Mouse (Mus musculus) G1E (cell line): ENCODE measurements around the gene Ttc28. TPM values are rescaled to one million over a fixed set of nuclear protein-coding genes. Genes with fewer than 3 reads are reported as not detected.

Source experiments
- ATAC-seq: 2 replicates; pipeline ENCODE4 v1.8.0; 2016; ENCODE audit warnings: mild to moderate bottlenecking; ENCODE audit not compliant: insufficient number of reproducible peaks, poor library complexity, low FRiP score, severe bottlenecking; ENCODE audit errors: extremely low read depth
- DNase-seq: peaks from one replicate; pipeline ENCODE4 v3.0.0; 2012; ENCODE audit warnings: low spot score
- H3K27me3 ChIP-seq: 2 replicates; pipeline ENCODE4 v1.6.1; 2012; ENCODE audit warnings: mild to moderate bottlenecking, low read length, inconsistent platforms; ENCODE audit not compliant: insufficient read depth
- H3K36me3 ChIP-seq: replicated peaks from 2 replicates; pipeline ENCODE3; 2012; ENCODE audit warnings: mild to moderate bottlenecking, inconsistent platforms
- H3K4me1 ChIP-seq: 2 replicates; pipeline ENCODE4 v1.6.1; 2012; ENCODE audit warnings: low read depth, low read length, inconsistent platforms, mixed read lengths; ENCODE audit not compliant: insufficient read depth
- H3K4me3 ChIP-seq: 2 replicates; pipeline ENCODE4 v1.5.1; 2012; ENCODE audit warnings: low read depth, mild to moderate bottlenecking, inconsistent platforms, low read length, moderate library complexity, mixed read lengths
- H3K9me3 ChIP-seq: replicated peaks from 2 replicates; pipeline ENCODE4 v1.6.1; 2012; ENCODE audit warnings: inconsistent platforms
- CTCF ChIP-seq: IDR thresholded peaks from 2 replicates; pipeline ENCODE4 v1.5.1; 2012; ENCODE audit warnings: low read depth, low read length, inconsistent platforms, mixed read lengths
- GATA1 ChIP-seq: IDR thresholded peaks from 2 replicates; pipeline ENCODE4 v1.6.1; 2012; ENCODE audit warnings: borderline replicate concordance, low read length, inconsistent platforms, mixed read lengths
- GATA2 ChIP-seq: IDR thresholded peaks from 2 replicates; pipeline ENCODE4 v1.6.1; 2012; ENCODE audit warnings: low read depth, low read length, inconsistent platforms, borderline replicate concordance
- POLR2AphosphoS5 ChIP-seq: IDR thresholded peaks from 2 replicates; pipeline ENCODE4 v1.6.1; 2012; ENCODE audit warnings: low read depth, low read length, inconsistent platforms; ENCODE audit not compliant: insufficient replicate concordance
- TAL1 ChIP-seq: conservative IDR thresholded peaks from 2 replicates; pipeline ENCODE4 v1.6.1; 2012; ENCODE audit warnings: low read depth, low read length, inconsistent platforms, mixed read lengths
- polyA plus RNA-seq: library from polyadenylated mRNA; stranded (reverse); fragments of >175 nt; gene quantifications from 2 replicates; pipeline ENCODE4 v1.2.3, GENCODE M21; 2012
- total RNA-seq, 2 experiments: library from RNA; stranded (forward) in 1 of 2; stranded (reverse) in 1 of 2; fragments of 200-1000 nt in 1 of 2; fragments of >200 nt in 1 of 2; fragmentation: Nextera tagmentation in 1 of 2; gene quantifications; 2 replicates each; pipeline ENCODE4 v1.2.3; 2014 to 2017

The Ttc28 gene
- total and polyA plus RNA-seq, 3 experiments: 0.28 to 2.0 (median 0.55) TPM

- Histone ChIP-seq H3K36me3 (peaks cover 2% of the 10 kb centered on the region), H3K4me3 (no peak overlapping the region), H3K4me1 (peaks cover 21% of the 10 kb centered on the region), H3K27me3 (peaks cover 8% of the 10 kb centered on the region; the same call in 1 of the 2 replicates), H3K9me3 (no peaks in the 10 kb centered on the region)
- no peak for DNase-seq
- no peak for ATAC-seq
- TF ChIP-seq GATA2 (no peak), CTCF (no peak), GATA1 (no peak), TAL1 (no peak), POLR2AphosphoS5 (no peak)
Observed at GRCm38 (mm10) chr5:111327420-111327819, 447.8 kb downstream of the Ttc28 start.

GRCm38 (mm10) chr5:111329782-111330416, 450.3 kb downstream of the Ttc28 start:
- peak; percentile 10 for DNase-seq
- Histone ChIP-seq H3K27me3 (no peaks in the 10 kb centered on the region), H3K4me1 (peaks cover 41% of the 10 kb centered on the region), H3K4me3 (peak overlapping the region; percentile 93), H3K36me3 (peaks cover 25% of the 10 kb centered on the region), H3K9me3 (no peaks in the 10 kb centered on the region)
- 0 out of 2 replicates have a peak, but pooled peaks have one; percentile 38 for TF ChIP-seq POLR2AphosphoS5
- TF ChIP-seq CTCF: no peak
- TF ChIP-seq GATA1: no peak
- no peak for ATAC-seq

- TF ChIP-seq TAL1: no peak
- no peak for TF ChIP-seq POLR2AphosphoS5
- TF ChIP-seq GATA2: no peak
- no peak for TF ChIP-seq CTCF
- no peak for TF ChIP-seq GATA1
- H3K9me3 ChIP-seq: no peaks in the 10 kb centered on the region
- H3K4me1 ChIP-seq: peaks cover 43% of the 10 kb centered on the region
- DNase-seq (peak; percentile 99), ATAC-seq (peak; percentile 89)
- peaks cover 31% of the 10 kb centered on the region for H3K36me3 ChIP-seq
- peak within 1 kb of the TSS; percentile 93 for H3K4me3 ChIP-seq
- H3K27me3 ChIP-seq: no peaks in the 10 kb centered on the region
Observed at GRCm38 (mm10) chr5:111330417-111331098, 451.0 kb downstream of the Ttc28 start, which contains the start of gene Pitpnb. Pitpnb (plus strand) TSS chr5:111330763.

GRCm38 (mm10) chr5:111331099-111331435, 451.5 kb downstream of the Ttc28 start:
- ATAC-seq (no peak), DNase-seq (no peak)
- Histone ChIP-seq H3K27me3 (no peaks in the 10 kb centered on the region), H3K4me1 (peaks cover 48% of the 10 kb centered on the region), H3K9me3 (no peaks in the 10 kb centered on the region), H3K4me3 (peak overlapping the region; percentile 93), H3K36me3 (peaks cover 36% of the 10 kb centered on the region)
- TF ChIP-seq GATA2 (no peak), CTCF (no peak), GATA1 (no peak), POLR2AphosphoS5 (no peak), TAL1 (no peak)

GRCm38 (mm10) chr5:111335939-111336691, 456.5 kb downstream of the Ttc28 start:
- Histone ChIP-seq H3K27me3 (no peaks in the 10 kb centered on the region), H3K36me3 (peaks cover 86% of the 10 kb centered on the region), H3K4me3 (no peak overlapping the region), H3K9me3 (no peaks in the 10 kb centered on the region), H3K4me1 (peaks cover 41% of the 10 kb centered on the region)
- no peak for TF ChIP-seq POLR2AphosphoS5
- no peak for TF ChIP-seq TAL1
- TF ChIP-seq GATA1: no peak
- TF ChIP-seq GATA2: no peak
- DNase-seq: no peak
- ATAC-seq: no peak

Other genes starting within 250 kb of the Ttc28 start
- 63.7 and 74.0 TPM in 2 replicates for gene Noc4l, start 226.4 kb upstream of the Ttc28 start, total RNA-seq (2014; fragmentation: Nextera tagmentation)
- gene Noc4l, start 226.4 kb upstream of the Ttc28 start, total RNA-seq (2017): 46.4 and 50.0 TPM in 2 replicates
- gene Noc4l, start 226.4 kb upstream of the Ttc28 start, polyA plus RNA-seq: 207 and 217 TPM in 2 replicates
- gene Ddx51, start 226.4 kb upstream of the Ttc28 start, total RNA-seq (2014; fragmentation: Nextera tagmentation): 23.0 and 27.9 TPM in 2 replicates
- 4.3 and 5.1 TPM in 2 replicates for gene Ddx51, start 226.4 kb upstream of the Ttc28 start, total RNA-seq (2017)
- gene Ddx51, start 226.4 kb upstream of the Ttc28 start, polyA plus RNA-seq: 11.2 and 14.4 TPM in 2 replicates
- 162 and 172 TPM in 2 replicates for gene Ep400, start 109.1 kb upstream of the Ttc28 start, total RNA-seq (2014; fragmentation: Nextera tagmentation)
- 35.4 and 42.0 TPM in 2 replicates for gene Ep400, start 109.1 kb upstream of the Ttc28 start, total RNA-seq (2017)
- gene Ep400, start 109.1 kb upstream of the Ttc28 start, polyA plus RNA-seq: 90.5 and 129 TPM in 2 replicates
- 17.8 and 19.5 TPM in 2 replicates for gene Pus1, start 99.1 kb upstream of the Ttc28 start, total RNA-seq (2014; fragmentation: Nextera tagmentation)
- 72.6 and 72.9 TPM in 2 replicates for gene Pus1, start 99.1 kb upstream of the Ttc28 start, total RNA-seq (2017)
- gene Pus1, start 99.1 kb upstream of the Ttc28 start, polyA plus RNA-seq: 143 and 177 TPM in 2 replicates
- 70.7 and 75.9 TPM in 2 replicates for gene Ulk1, start 69.7 kb upstream of the Ttc28 start, total RNA-seq (2014; fragmentation: Nextera tagmentation)
- 12.9 and 19.0 TPM in 2 replicates for gene Ulk1, start 69.7 kb upstream of the Ttc28 start, total RNA-seq (2017)
- 233 and 256 TPM in 2 replicates for gene Ulk1, start 69.7 kb upstream of the Ttc28 start, polyA plus RNA-seq
- gene Hscb, start 40.0 kb upstream of the Ttc28 start, total RNA-seq (2014; fragmentation: Nextera tagmentation): 62.1 and 65.3 TPM in 2 replicates
- 86.8 and 94.2 TPM in 2 replicates for gene Hscb, start 40.0 kb upstream of the Ttc28 start, total RNA-seq (2017)
- gene Hscb, start 40.0 kb upstream of the Ttc28 start, polyA plus RNA-seq: 51.5 and 56.7 TPM in 2 replicates
- 53.4 and 70.4 TPM in 2 replicates for gene Chek2, start 39.8 kb upstream of the Ttc28 start, total RNA-seq (2014; fragmentation: Nextera tagmentation)
- 100 and 102 TPM in 2 replicates for gene Chek2, start 39.8 kb upstream of the Ttc28 start, total RNA-seq (2017)
- 1.9 and 2.5 TPM in 2 replicates for gene Chek2, start 39.8 kb upstream of the Ttc28 start, polyA plus RNA-seq